Mouse (Mus musculus): Measurements from ENCODE around the gene Anks1b.
"Not testable (repeated sequence)": the region's sequence is repeated elsewhere in the genome, so short reads cannot be mapped to it uniquely, and the experiment has no call there.

Anks1b gene

GRCm38 (mm10) chr10:90577099-90577461 is 703.8 kb downstream of the Anks1b start:
- no peak for DNase-seq (ENCODE audit: low spot score)

GRCm38 (mm10) chr10:90577777-90578176 is 704.5 kb downstream of the Anks1b start:
- no peak for DNase-seq (ENCODE audit: low spot score)

- DNase-seq (ENCODE audit: low spot score) = no peak
Observed at GRCm38 (mm10) chr10:90579970-90580369, 706.7 kb downstream of the Anks1b start.

- DNase-seq (ENCODE audit: low spot score) = no peak
Observed at GRCm38 (mm10) chr10:90584052-90584451, 710.7 kb downstream of the Anks1b start.

GRCm38 (mm10) chr10:90596142-90596541 is 722.8 kb downstream of the Anks1b start:
- DNase-seq (ENCODE audit: low spot score) = no peak

GRCm38 (mm10) chr10:90596576-90596975 is 723.3 kb downstream of the Anks1b start:
- DNase-seq (ENCODE audit: low spot score) = no peak

- DNase-seq (ENCODE audit: low spot score) = no peak
Observed at GRCm38 (mm10) chr10:90599149-90599548, 725.8 kb downstream of the Anks1b start.

GRCm38 (mm10) chr10:90599726-90600531 is 726.6 kb downstream of the Anks1b start:
- DNase-seq (ENCODE audit: low spot score) = no peak

- no peak for DNase-seq (ENCODE audit: low spot score)
Observed at GRCm38 (mm10) chr10:90607586-90607985, 734.3 kb downstream of the Anks1b start.

- no peak for DNase-seq (ENCODE audit: low spot score)
Observed at GRCm38 (mm10) chr10:90609437-90609836, 736.1 kb downstream of the Anks1b start.

- no peak for DNase-seq (ENCODE audit: low spot score)
Observed at GRCm38 (mm10) chr10:90613051-90613450, 739.7 kb downstream of the Anks1b start.

GRCm38 (mm10) chr10:90615196-90615595 is 741.9 kb downstream of the Anks1b start:
- no peak for DNase-seq (ENCODE audit: low spot score)

- DNase-seq (ENCODE audit: low spot score) = no peak
Observed at GRCm38 (mm10) chr10:90616622-90617021, 743.3 kb downstream of the Anks1b start.

GRCm38 (mm10) chr10:90617664-90618296 is 744.5 kb downstream of the Anks1b start:
- DNase-seq (ENCODE audit: low spot score) = no peak

- no peak for DNase-seq (ENCODE audit: low spot score)
Observed at GRCm38 (mm10) chr10:90627532-90627931, 754.2 kb downstream of the Anks1b start.

GRCm38 (mm10) chr10:90630099-90630698 is 756.9 kb downstream of the Anks1b start:
- DNase-seq (ENCODE audit: low spot score) = no peak

GRCm38 (mm10) chr10:90630794-90631193 is 757.5 kb downstream of the Anks1b start:
- not testable (repeated sequence) for DNase-seq (ENCODE audit: low spot score)

- no peak for DNase-seq (ENCODE audit: low spot score)
Observed at GRCm38 (mm10) chr10:90637352-90637751, 764.0 kb downstream of the Anks1b start.

GRCm38 (mm10) chr10:90649681-90650080 is 776.4 kb downstream of the Anks1b start:
- no peak for DNase-seq (ENCODE audit: low spot score)

- no peak for DNase-seq (ENCODE audit: low spot score)
Observed at GRCm38 (mm10) chr10:90657416-90658120, 784.3 kb downstream of the Anks1b start.

- DNase-seq (ENCODE audit: low spot score) = no peak
Observed at GRCm38 (mm10) chr10:90666746-90667145, 793.4 kb downstream of the Anks1b start.

- no peak for DNase-seq (ENCODE audit: low spot score)
Observed at GRCm38 (mm10) chr10:90670291-90670690, 797.0 kb downstream of the Anks1b start.

GRCm38 (mm10) chr10:90672135-90672534 is 798.8 kb downstream of the Anks1b start:
- no peak for DNase-seq (ENCODE audit: low spot score)

Data from MN1 (cell line).